Mouse (Mus musculus): ENCODE measurements around the gene Tex36.

DNA sequence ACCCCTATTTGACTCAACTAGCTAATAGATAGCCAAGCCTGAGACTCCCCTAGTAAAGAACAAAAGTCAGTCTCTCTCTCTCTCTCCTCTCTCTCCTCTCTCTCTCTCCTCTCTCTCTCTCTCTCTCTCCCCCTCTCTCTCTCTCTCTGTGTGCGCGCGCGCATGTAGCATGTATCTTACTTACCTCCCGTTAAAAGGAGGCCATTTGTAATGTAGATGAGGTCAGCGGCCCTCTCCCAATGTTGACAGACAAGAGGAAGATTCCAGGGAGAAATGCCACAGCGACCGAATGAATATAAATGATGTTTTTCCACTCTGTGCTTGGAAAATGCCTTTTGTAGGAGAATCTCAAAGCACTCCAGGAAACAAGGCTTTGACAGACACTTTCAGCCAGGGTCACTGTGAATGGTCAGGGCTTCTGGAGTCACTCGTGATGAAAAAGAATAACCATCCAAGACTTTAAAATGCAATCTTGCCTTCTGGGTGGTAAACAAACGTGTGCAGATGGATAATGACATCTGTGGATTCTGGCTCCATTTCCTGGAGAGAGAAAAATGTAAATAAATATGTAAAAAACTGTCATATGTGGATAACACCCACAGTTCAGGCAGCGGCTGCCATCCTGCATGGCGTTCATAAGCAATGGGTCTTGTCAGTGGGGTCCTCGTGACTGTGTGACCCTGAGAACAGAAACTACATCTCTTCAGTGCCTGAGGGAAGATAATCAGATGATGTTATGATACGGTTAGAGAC is 25.4 kb upstream of the Tex36 start:
- TF ChIP-seq POLR2A (IDR thresholded peaks at IDR 0.05; ENCODE audit: insufficient read depth, low read length) (no peak), CTCF (IDR thresholded peaks at IDR 0.05; ENCODE audit: low read depth, low read length) (no peak)

All from ES-Bruce4 (cell line).